Mouse (Mus musculus) kidney, embryonic 14.5 days (tissue): Measurements from ENCODE around the gene Siva1. TPM values are rescaled to one million over a fixed set of nuclear protein-coding genes. Genes with fewer than 3 reads are reported as not detected.

Experiments used
- ATAC-seq: fragments of 200-750 bp; cut with Nextera tagmentation; 2 replicates; pipeline ENCODE4 v1.8.0; 2017; ENCODE audit warnings: moderate number of reproducible peaks, mild to moderate bottlenecking, moderate TSS enrichment, moderate library complexity; ENCODE audit not compliant: low FRiP score, low TSS enrichment
- H3K27ac ChIP-seq: fragments of 300-500 bp; sonication (generic); 2 replicates; pipeline ENCODE4 v1.5.1; 2014; ENCODE audit warnings: low read depth, mild to moderate bottlenecking, low read length, moderate library complexity, mixed read lengths
- H3K27me3 ChIP-seq: fragments of 300-500 bp; sonication (generic); 2 replicates; pipeline ENCODE4 v1.6.1; 2014; ENCODE audit warnings: mild to moderate bottlenecking, low read length; ENCODE audit not compliant: control insufficient read depth, insufficient read depth
- H3K36me3 ChIP-seq: fragments of 300-500 bp; sonication (generic); 2 replicates; pipeline ENCODE4 v1.6.1; 2014; ENCODE audit warnings: low read length, mixed read lengths; ENCODE audit not compliant: control insufficient read depth, insufficient read depth
- H3K4me1 ChIP-seq: fragments of 300-500 bp; sonication (generic); 2 replicates; pipeline ENCODE4 v1.6.1; 2014; ENCODE audit warnings: low read length, mixed read lengths; ENCODE audit not compliant: control insufficient read depth, insufficient read depth
- H3K4me2 ChIP-seq: fragments of 300-500 bp; sonication (generic); replicated peaks from 2 replicates; pipeline ENCODE4 v1.6.1; 2014; ENCODE audit warnings: low read depth, mild to moderate bottlenecking, low read length
- H3K4me3 ChIP-seq: fragments of 300-500 bp; sonication (generic); 2 replicates; pipeline ENCODE4 v1.5.1; 2014; ENCODE audit warnings: mild to moderate bottlenecking, low read length
- H3K9ac ChIP-seq: fragments of 300-500 bp; sonication (generic); 2 replicates; pipeline ENCODE4 v1.6.1; 2014; ENCODE audit warnings: low read depth, mild to moderate bottlenecking, low read length, moderate library complexity
- H3K9me3 ChIP-seq: fragments of 300-500 bp; sonication (generic); 2 replicates; pipeline ENCODE4 v1.6.1; 2016; ENCODE audit warnings: low read length; ENCODE audit not compliant: control insufficient read depth
- whole genome bisulfite sequencing: fragments of 180-500 bp; shearing (Covaris S2); extraction: QIAGEN DNeasy Blood & Tissue Kit; methylation state at CpG from one replicate; pipeline ENCODE4 v1.1.7; 2014; 5-methylcytosine and 5-hydroxymethylcytosine counted together
- polyA plus RNA-seq: library from polyadenylated mRNA; unstranded; fragments of >200 nt; fragmentation: Nextera tagmentation; extraction: Ambion mirVana; gene quantifications from 2 replicates; pipeline ENCODE4 v1.2.1, GENCODE M21; 2014

Gene Siva1
- polyA plus RNA-seq, 1 experiment from 2014 or later, result 314 TPM

GRCm38 (mm10) chr12:112643126-112643525, 1.4 kb upstream of the Siva1 start:
- H3K36me3 ChIP-seq, result peaks cover 13% of the 10 kb centered on the region
- peaks cover 18% of the 10 kb centered on the region for H3K4me1 ChIP-seq
- no peak for ATAC-seq
- no peaks in the 10 kb centered on the region for H3K27me3 ChIP-seq
- no peaks in the 10 kb centered on the region for H3K9me3 ChIP-seq
- H3K4me2 ChIP-seq, result no peak overlapping the region
- H3K27ac ChIP-seq, result no peak overlapping the region
- no peak overlapping the region for H3K4me3 ChIP-seq
- WGBS, result 92% methylated on average over 6 of the region's 6 CpGs
- H3K9ac ChIP-seq, result no peak overlapping the region

- Histone ChIP-seq H3K4me3 (peak overlapping the region; percentile 83), H3K4me1 (peaks cover 18% of the 10 kb centered on the region), H3K27me3 (no peaks in the 10 kb centered on the region), H3K9me3 (no peaks in the 10 kb centered on the region), H3K36me3 (peaks cover 32% of the 10 kb centered on the region), H3K27ac (peak overlapping the region; percentile 86), H3K4me2 (peak overlapping the region; percentile 87), H3K9ac (peak overlapping the region; percentile 81)
- WGBS, result under 1% methylated on average over 75 of the region's 75 CpGs
- peak; percentile 25 for ATAC-seq
These were observed 502 bp downstream of the Siva1 start for GRCm38 (mm10) chr12:112644855-112645506.

GRCm38 (mm10) chr12:112646139-112646538, 1.7 kb downstream of the Siva1 start:
- ATAC-seq, result no peak
- peak overlapping the region; percentile 81; the same call in 1 of the 2 replicates for H3K9ac ChIP-seq
- H3K9me3 ChIP-seq, result no peaks in the 10 kb centered on the region
- H3K4me1 ChIP-seq, result peaks cover 18% of the 10 kb centered on the region
- peak overlapping the region; percentile 83 for H3K4me3 ChIP-seq
- 38% methylated on average over 6 of the region's 6 CpGs for WGBS
- peak overlapping the region; percentile 87 for H3K4me2 ChIP-seq
- peaks cover 39% of the 10 kb centered on the region for H3K36me3 ChIP-seq
- H3K27me3 ChIP-seq, result no peaks in the 10 kb centered on the region
- H3K27ac ChIP-seq, result no peak overlapping the region

GRCm38 (mm10) chr12:112648081-112648480, 3.6 kb downstream of the Siva1 start:
- H3K9ac ChIP-seq, result no peak overlapping the region
- H3K36me3 ChIP-seq, result peaks cover 55% of the 10 kb centered on the region
- WGBS, result 97% methylated on average over 5 of the region's 5 CpGs
- H3K4me2 ChIP-seq, result no peak overlapping the region
- no peak overlapping the region for H3K27ac ChIP-seq
- peaks cover 18% of the 10 kb centered on the region for H3K4me1 ChIP-seq
- no peaks in the 10 kb centered on the region for H3K27me3 ChIP-seq
- H3K9me3 ChIP-seq, result no peaks in the 10 kb centered on the region
- no peak for ATAC-seq
- no peak overlapping the region for H3K4me3 ChIP-seq

- H3K9me3 ChIP-seq, result no peaks in the 10 kb centered on the region
- 84% methylated on average over 5 of the region's 5 CpGs for WGBS
- no peak for ATAC-seq
- no peaks in the 10 kb centered on the region for H3K27me3 ChIP-seq
- no peak overlapping the region for H3K9ac ChIP-seq
- H3K4me2 ChIP-seq, result no peak overlapping the region
- H3K4me1 ChIP-seq, result 0 out of 2 replicates have a peak, but pooled peaks cover 6% of the 10 kb centered on the region
- H3K27ac ChIP-seq, result no peak overlapping the region
- H3K4me3 ChIP-seq, result no peak overlapping the region
- peaks cover 92% of the 10 kb centered on the region for H3K36me3 ChIP-seq
These were observed 7.4 kb downstream of the Siva1 start for GRCm38 (mm10) chr12:112651778-112652439.

GRCm38 (mm10) chr12:112653157-112653824, 8.8 kb downstream of the Siva1 start:
- Histone ChIP-seq H3K9me3 (no peaks in the 10 kb centered on the region), H3K36me3 (peaks cover 92% of the 10 kb centered on the region), H3K4me1 (0 out of 2 replicates have a peak, but pooled peaks cover 6% of the 10 kb centered on the region), H3K4me2 (no peak overlapping the region), H3K9ac (no peak overlapping the region), H3K27ac (peak overlapping the region; percentile 65; the same call in 1 of the 2 replicates), H3K4me3 (no peak overlapping the region), H3K27me3 (no peaks in the 10 kb centered on the region)
- WGBS, result 35% methylated on average over 7 of the region's 7 CpGs
- ATAC-seq, result peak; percentile 58

- no peak overlapping the region for H3K4me3 ChIP-seq
- H3K9me3 ChIP-seq, result no peaks in the 10 kb centered on the region
- WGBS, result 83% methylated on average over 5 of the region's 5 CpGs
- H3K27me3 ChIP-seq, result no peaks in the 10 kb centered on the region
- ATAC-seq, result no peak
- H3K36me3 ChIP-seq, result peaks cover 92% of the 10 kb centered on the region
- no peak overlapping the region for H3K9ac ChIP-seq
- no peak overlapping the region for H3K4me2 ChIP-seq
- 0 out of 2 replicates have a peak, but pooled peaks cover 6% of the 10 kb centered on the region for H3K4me1 ChIP-seq
- no peak overlapping the region; the same call in 1 of the 2 replicates for H3K27ac ChIP-seq
These were observed 9.6 kb downstream of the Siva1 start for GRCm38 (mm10) chr12:112654076-112654475.

- no peak for ATAC-seq
- Histone ChIP-seq H3K4me1 (peaks cover 37% of the 10 kb centered on the region), H3K36me3 (peaks cover 98% of the 10 kb centered on the region), H3K27ac (no peak overlapping the region), H3K27me3 (no peaks in the 10 kb centered on the region), H3K9me3 (no peaks in the 10 kb centered on the region), H3K4me3 (no peak overlapping the region), H3K4me2 (no peak overlapping the region), H3K9ac (no peak overlapping the region)
- 91% methylated on average over 7 of the region's 7 CpGs for WGBS
These were observed 14.1 kb downstream of the Siva1 start for GRCm38 (mm10) chr12:112658619-112659018.

GRCm38 (mm10) chr12:112659109-112659508, 14.6 kb downstream of the Siva1 start:
- Histone ChIP-seq H3K36me3 (peaks cover 98% of the 10 kb centered on the region), H3K27ac (no peak overlapping the region), H3K4me3 (no peak overlapping the region), H3K27me3 (no peaks in the 10 kb centered on the region), H3K4me1 (peaks cover 41% of the 10 kb centered on the region), H3K9me3 (no peaks in the 10 kb centered on the region), H3K4me2 (no peak overlapping the region), H3K9ac (no peak overlapping the region)
- 89% methylated on average over 6 of the region's 6 CpGs for WGBS
- no peak for ATAC-seq
